Mouse (Mus musculus): ENCODE data around the gene Imp3. TPM values are rescaled to one million over a fixed set of nuclear protein-coding genes. Genes with fewer than 3 reads are reported as not detected.

Gene Imp3
- total and polyA plus RNA-seq, 3 experiments: 54.0 to 87.1 (median 63.3) TPM

DNA sequence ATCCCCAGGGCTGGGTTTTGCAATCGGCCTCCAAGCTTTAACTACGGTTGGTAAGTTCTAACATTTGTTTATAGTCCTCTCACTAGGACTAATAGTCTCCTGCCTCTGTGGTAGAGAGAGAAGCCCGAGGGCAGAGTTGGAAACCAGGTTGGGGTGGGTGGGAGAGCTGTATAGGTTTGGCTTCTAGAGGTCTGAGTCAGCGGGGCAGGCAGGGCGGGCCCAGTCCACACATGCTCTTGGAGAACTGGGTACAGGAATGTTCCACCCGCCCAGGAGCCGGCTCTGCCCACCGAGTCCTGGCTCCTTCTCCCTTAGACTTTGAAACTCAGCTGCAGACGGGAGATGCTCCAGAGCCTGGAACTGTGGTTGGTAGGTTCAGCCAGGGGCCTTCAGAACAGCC is 23.3 kb upstream of the Imp3 start:
- no peak overlapping the region for H3K9ac ChIP-seq (ENCODE audit: low read depth, low read length)
- H3K36me3 ChIP-seq (ENCODE audit: control insufficient read depth, insufficient read depth, low read length): peaks cover 4% of the 10 kb centered on the region; the same call in 1 of the 2 replicates
- intact Hi-C loops (cut with DNase I): no loop called here
- H3K27ac ChIP-seq: no peak overlapping the region
- DNase-seq: peak in 1 of 2 experiments; percentile 19
- TF ChIP-seq CTCF (IDR thresholded peaks at IDR 0.05) (no peak), POLR2A (IDR thresholded peaks at IDR 0.05; ENCODE audit: insufficient read depth, low read depth, low read length) (no peak), EP300 (IDR thresholded peaks at IDR 0.05; ENCODE audit: insufficient read depth, low read depth, low read length) (no peak)
- H3K79me2 ChIP-seq (replicated peaks; ENCODE audit: control insufficient read depth, insufficient read depth, low read length): no peaks in the 10 kb centered on the region
- 79% methylated on average over 9 of the region's 9 CpGs for WGBS
- H3K4me1 ChIP-seq (ENCODE audit: control insufficient read depth, insufficient read depth, low read length): peaks cover 9% of the 10 kb centered on the region
- H3K27me3 ChIP-seq (ENCODE audit: control insufficient read depth, insufficient read depth, low read length): no peaks in the 10 kb centered on the region
- no peak overlapping the region for H3K4me3 ChIP-seq

GRCm38 (mm10) chr9:56915116-56915515 is 22.2 kb upstream of the Imp3 start:
- DNase-seq: no peak
- H3K27ac ChIP-seq: no peak overlapping the region
- intact Hi-C loops (cut with DNase I): no loop called here
- H3K4me3 ChIP-seq: no peak overlapping the region
- no peaks in the 10 kb centered on the region for H3K27me3 ChIP-seq (ENCODE audit: control insufficient read depth, insufficient read depth, low read length)
- no peak overlapping the region for H3K9ac ChIP-seq (ENCODE audit: low read depth, low read length)
- TF ChIP-seq CTCF (IDR thresholded peaks at IDR 0.05) (0 out of 2 replicates have a peak, but pooled peaks have one; percentile 0), POLR2A (IDR thresholded peaks at IDR 0.05; ENCODE audit: insufficient read depth, low read depth, low read length) (no peak)
- H3K36me3 ChIP-seq (ENCODE audit: control insufficient read depth, insufficient read depth, low read length): peaks cover 4% of the 10 kb centered on the region; the same call in 1 of the 2 replicates
- H3K4me1 ChIP-seq (ENCODE audit: control insufficient read depth, insufficient read depth, low read length): peaks cover 9% of the 10 kb centered on the region
- WGBS: 71% methylated on average over 1 of the region's 1 CpGs
- H3K79me2 ChIP-seq (replicated peaks; ENCODE audit: control insufficient read depth, insufficient read depth, low read length): no peaks in the 10 kb centered on the region

DNA sequence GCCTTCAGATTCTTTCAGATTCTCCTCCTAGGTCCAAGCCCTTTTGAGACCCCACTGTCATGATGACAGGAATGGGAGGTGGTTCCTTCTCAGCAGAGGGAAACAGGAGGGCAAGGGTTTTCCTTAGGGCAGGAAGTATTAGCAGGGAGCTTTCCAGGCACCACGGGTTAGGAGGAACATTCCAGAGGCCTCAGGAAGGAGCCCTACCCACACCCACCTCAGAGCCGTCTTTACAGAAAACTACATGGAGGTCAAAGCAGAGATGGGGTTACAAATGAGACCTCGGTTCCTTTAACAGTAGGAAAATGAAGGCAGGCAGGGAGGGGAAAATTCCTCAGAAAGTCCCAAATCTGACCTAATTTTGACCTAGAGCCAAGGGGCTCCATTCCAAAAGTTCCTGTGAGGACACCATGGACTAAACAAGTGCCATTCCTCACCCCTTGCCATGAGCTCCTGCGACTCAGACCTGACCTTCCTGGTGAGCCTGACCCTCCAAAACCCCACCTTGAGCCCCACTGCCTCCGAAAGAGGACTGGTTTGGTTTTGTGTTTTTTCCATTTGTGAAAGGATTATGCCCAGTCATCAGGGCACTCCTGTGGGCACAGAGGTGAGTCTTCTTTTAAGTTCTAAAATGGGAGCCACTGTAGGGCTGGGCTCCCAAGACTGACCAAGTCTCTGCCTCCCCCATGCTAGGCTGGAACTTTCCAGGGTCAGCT is 21.4 kb upstream of the Imp3 start:
- 36% methylated on average over 5 of the region's 5 CpGs for WGBS
- H3K27me3 ChIP-seq (ENCODE audit: control insufficient read depth, insufficient read depth, low read length): no peaks in the 10 kb centered on the region
- no peak overlapping the region for H3K9ac ChIP-seq (ENCODE audit: low read depth, low read length)
- H3K27ac ChIP-seq: no peak overlapping the region; the same call in 1 of the 2 replicates
- DNase-seq: peak; percentile 26 to 34
- no peak overlapping the region for H3K4me3 ChIP-seq
- peaks cover 4% of the 10 kb centered on the region; the same call in 1 of the 2 replicates for H3K36me3 ChIP-seq (ENCODE audit: control insufficient read depth, insufficient read depth, low read length)
- no peaks in the 10 kb centered on the region for H3K79me2 ChIP-seq (replicated peaks; ENCODE audit: control insufficient read depth, insufficient read depth, low read length)
- no peak for TF ChIP-seq EP300 (IDR thresholded peaks at IDR 0.05; ENCODE audit: insufficient read depth, low read depth, low read length)
- no peak for TF ChIP-seq CTCF (IDR thresholded peaks at IDR 0.05)
- no peak for TF ChIP-seq POLR2A (IDR thresholded peaks at IDR 0.05; ENCODE audit: insufficient read depth, low read depth, low read length)
- peaks cover 9% of the 10 kb centered on the region for H3K4me1 ChIP-seq (ENCODE audit: control insufficient read depth, insufficient read depth, low read length)
- intact Hi-C loops (cut with DNase I): no loop called here

DNA sequence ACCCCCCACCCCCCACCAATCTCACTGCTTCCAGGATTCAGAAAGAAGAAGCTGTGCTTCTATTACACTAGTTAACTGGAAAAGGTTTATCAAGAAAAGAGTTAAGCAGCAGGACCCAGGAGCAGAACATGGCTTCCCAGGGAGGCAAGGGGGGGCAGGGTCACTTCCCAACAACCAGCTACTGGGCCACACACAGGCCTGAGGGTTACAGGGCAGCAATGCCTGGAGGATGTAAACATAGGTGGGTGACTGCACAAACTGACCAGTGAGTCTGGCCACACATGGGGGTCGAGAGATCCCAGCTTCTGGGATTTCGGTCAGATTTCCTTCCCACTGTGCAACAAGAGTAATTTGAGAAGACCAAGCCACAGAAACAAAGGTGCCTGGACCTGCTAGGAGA is 20.1 kb upstream of the Imp3 start:
- peaks cover 9% of the 10 kb centered on the region for H3K4me1 ChIP-seq (ENCODE audit: control insufficient read depth, insufficient read depth, low read length)
- peaks cover 4% of the 10 kb centered on the region; the same call in 1 of the 2 replicates for H3K36me3 ChIP-seq (ENCODE audit: control insufficient read depth, insufficient read depth, low read length)
- DNase-seq: no peak
- intact Hi-C loops (cut with DNase I): no loop called here
- TF ChIP-seq POLR2A (IDR thresholded peaks at IDR 0.05; ENCODE audit: insufficient read depth, low read depth, low read length) (no peak), CTCF (IDR thresholded peaks at IDR 0.05) (no peak), EP300 (IDR thresholded peaks at IDR 0.05; ENCODE audit: insufficient read depth, low read depth, low read length) (no peak)
- H3K79me2 ChIP-seq (replicated peaks; ENCODE audit: control insufficient read depth, insufficient read depth, low read length): no peaks in the 10 kb centered on the region
- H3K4me3 ChIP-seq: no peak overlapping the region
- 93% methylated on average over 2 of the region's 2 CpGs for WGBS
- H3K27ac ChIP-seq: no peak overlapping the region
- H3K9ac ChIP-seq (ENCODE audit: low read depth, low read length): no peak overlapping the region
- H3K27me3 ChIP-seq (ENCODE audit: control insufficient read depth, insufficient read depth, low read length): no peaks in the 10 kb centered on the region

- Histone ChIP-seq H3K9ac (ENCODE audit: low read depth, low read length) (no peak overlapping the region), H3K36me3 (ENCODE audit: control insufficient read depth, insufficient read depth, low read length) (peaks cover 4% of the 10 kb centered on the region; the same call in 1 of the 2 replicates), H3K4me3 (no peak overlapping the region), H3K4me1 (ENCODE audit: control insufficient read depth, insufficient read depth, low read length) (peaks cover 12% of the 10 kb centered on the region), H3K27me3 (ENCODE audit: control insufficient read depth, insufficient read depth, low read length) (no peaks in the 10 kb centered on the region), H3K27ac (no peak overlapping the region), H3K79me2 (replicated peaks; ENCODE audit: control insufficient read depth, insufficient read depth, low read length) (no peaks in the 10 kb centered on the region)
- intact Hi-C loops (cut with DNase I): no loop called here
- 96% methylated on average over 13 of the region's 13 CpGs for WGBS
- TF ChIP-seq POLR2A (IDR thresholded peaks at IDR 0.05; ENCODE audit: insufficient read depth, low read depth, low read length) (no peak), EP300 (IDR thresholded peaks at IDR 0.05; ENCODE audit: insufficient read depth, low read depth, low read length) (no peak), CTCF (IDR thresholded peaks at IDR 0.05) (no peak)
- DNase-seq: no peak
Observed at GRCm38 (mm10) chr9:56918466-56918865, 18.8 kb upstream of the Imp3 start.

DNA sequence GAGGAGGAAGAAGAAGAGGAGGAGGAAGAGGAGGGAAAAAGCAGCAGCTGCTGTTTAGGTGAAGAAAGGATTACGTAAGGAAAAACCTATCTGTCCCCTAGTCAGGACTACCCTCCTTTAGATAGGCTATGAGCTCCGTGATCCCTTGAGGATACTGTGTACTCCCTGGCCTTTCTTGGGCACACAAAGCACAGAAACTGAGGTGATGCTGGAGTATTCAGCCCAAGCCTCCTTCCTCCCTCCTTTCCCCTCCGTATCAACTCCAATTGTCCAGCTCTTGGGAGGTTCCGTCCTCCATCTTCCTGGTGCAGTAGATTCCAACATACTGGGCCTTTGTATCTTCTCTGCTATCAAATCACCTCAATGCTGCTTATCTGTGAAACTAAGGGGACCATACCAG is 14.5 kb upstream of the Imp3 start:
- Histone ChIP-seq H3K4me3 (no peak overlapping the region), H3K4me1 (ENCODE audit: control insufficient read depth, insufficient read depth, low read length) (peaks cover 18% of the 10 kb centered on the region), H3K27me3 (ENCODE audit: control insufficient read depth, insufficient read depth, low read length) (no peaks in the 10 kb centered on the region), H3K79me2 (replicated peaks; ENCODE audit: control insufficient read depth, insufficient read depth, low read length) (no peaks in the 10 kb centered on the region), H3K27ac (no peak overlapping the region; the same call in 1 of the 2 replicates), H3K9ac (ENCODE audit: low read depth, low read length) (no peak overlapping the region), H3K36me3 (ENCODE audit: control insufficient read depth, insufficient read depth, low read length) (no peaks in the 10 kb centered on the region)
- TF ChIP-seq CTCF (IDR thresholded peaks at IDR 0.05) (no peak), EP300 (IDR thresholded peaks at IDR 0.05; ENCODE audit: insufficient read depth, low read depth, low read length) (no peak), POLR2A (IDR thresholded peaks at IDR 0.05; ENCODE audit: insufficient read depth, low read depth, low read length) (no peak)
- no peak for DNase-seq
- intact Hi-C loops (cut with DNase I): no loop called here
- WGBS: 67% methylated on average over 4 of the region's 4 CpGs

All from heart, adult 2 months (tissue).